Mouse (Mus musculus): ENCODE results near the gene Rubcnl. TPM values are rescaled to one million over a fixed set of nuclear protein-coding genes. Genes with fewer than 3 reads are reported as not detected.

The Rubcnl gene
- polyA plus RNA-seq, 1 experiment, result not detected

DNA sequence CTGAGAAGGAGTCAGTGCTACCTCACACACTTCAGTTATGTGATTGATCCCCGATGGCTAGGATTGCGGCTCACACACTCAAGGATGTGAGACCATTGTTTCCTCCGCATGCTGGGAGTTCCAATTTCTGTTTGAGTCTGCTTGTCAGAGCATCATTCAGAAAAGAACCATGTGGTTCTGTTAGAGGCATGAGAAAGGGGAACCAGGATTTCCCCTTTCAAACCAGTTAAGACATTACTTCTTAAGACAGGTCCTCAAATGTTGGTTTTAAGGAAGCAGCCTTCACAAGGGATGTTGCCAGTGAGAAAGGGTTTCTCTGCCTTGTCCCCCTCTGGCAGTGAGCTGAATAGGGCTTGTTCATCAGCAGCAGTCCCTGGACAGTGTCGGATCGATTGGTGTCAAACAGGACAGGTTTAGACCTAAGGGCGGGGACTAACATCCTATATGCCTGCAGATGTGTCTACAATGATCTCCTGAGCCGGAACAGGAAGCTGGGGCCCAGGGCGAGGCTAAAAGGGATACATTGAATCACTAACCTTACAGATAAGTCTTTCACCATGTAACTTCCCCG is 41.1 kb downstream of the Rubcnl start:
- H3K9me3 ChIP-seq (replicated peaks; ENCODE audit: control insufficient read depth, insufficient read depth, low read length, poor library complexity, severe bottlenecking), result no peaks in the 10 kb centered on the region
- no peak overlapping the region for H3K4me3 ChIP-seq (ENCODE audit: low read depth, low read length)
- H3K27ac ChIP-seq (ENCODE audit: insufficient read depth, low read length), result no peak overlapping the region
- no peak overlapping the region for H3K9ac ChIP-seq (ENCODE audit: low read depth, poor library complexity, severe bottlenecking)
- no peaks in the 10 kb centered on the region for H3K36me3 ChIP-seq (ENCODE audit: control insufficient read depth, insufficient read depth, low read length, poor library complexity, severe bottlenecking)
- H3K27me3 ChIP-seq (ENCODE audit: control insufficient read depth, insufficient read depth, low read length, poor library complexity, severe bottlenecking), result no peaks in the 10 kb centered on the region
- H3K4me1 ChIP-seq (ENCODE audit: control insufficient read depth, insufficient read depth, low read length), result no peaks in the 10 kb centered on the region
- TF ChIP-seq EP300 (IDR thresholded peaks at IDR 0.05; ENCODE audit: insufficient read depth, low read depth, low read length), result no peak
- no peak for TF ChIP-seq CTCF (IDR thresholded peaks at IDR 0.05; ENCODE audit: low read depth, low read length)
- TF ChIP-seq POLR2A (IDR thresholded peaks at IDR 0.05; ENCODE audit: insufficient read depth, low read length), result no peak

DNA sequence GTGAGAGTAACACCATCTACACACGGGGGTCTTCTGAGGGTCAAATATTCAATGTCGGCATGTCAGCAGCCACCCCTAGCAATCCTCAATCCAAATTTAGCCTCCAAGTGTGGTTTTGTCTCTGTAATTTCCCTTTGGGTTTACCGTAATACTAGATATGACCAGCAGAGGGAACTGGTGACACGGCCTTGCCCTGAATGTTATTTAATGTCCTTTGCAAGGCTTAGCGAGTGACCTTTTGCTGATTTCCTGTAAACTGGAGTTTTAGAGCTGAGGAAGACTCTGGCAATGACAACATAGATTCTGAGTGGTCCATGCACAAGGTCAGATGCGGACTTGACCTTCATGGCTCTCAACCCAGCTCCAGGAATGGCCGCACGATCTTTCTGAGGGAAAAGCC is 44.7 kb downstream of the Rubcnl start:
- no peak overlapping the region for H3K9ac ChIP-seq (ENCODE audit: low read depth, poor library complexity, severe bottlenecking)
- TF ChIP-seq POLR2A (IDR thresholded peaks at IDR 0.05; ENCODE audit: insufficient read depth, low read length) (no peak), CTCF (IDR thresholded peaks at IDR 0.05; ENCODE audit: low read depth, low read length) (no peak), EP300 (IDR thresholded peaks at IDR 0.05; ENCODE audit: insufficient read depth, low read depth, low read length) (no peak)
- no peak overlapping the region for H3K4me3 ChIP-seq (ENCODE audit: low read depth, low read length)
- no peaks in the 10 kb centered on the region for H3K27me3 ChIP-seq (ENCODE audit: control insufficient read depth, insufficient read depth, low read length, poor library complexity, severe bottlenecking)
- H3K9me3 ChIP-seq (replicated peaks; ENCODE audit: control insufficient read depth, insufficient read depth, low read length, poor library complexity, severe bottlenecking), result no peaks in the 10 kb centered on the region
- H3K36me3 ChIP-seq (ENCODE audit: control insufficient read depth, insufficient read depth, low read length, poor library complexity, severe bottlenecking), result no peaks in the 10 kb centered on the region
- no peaks in the 10 kb centered on the region for H3K4me1 ChIP-seq (ENCODE audit: control insufficient read depth, insufficient read depth, low read length)
- H3K27ac ChIP-seq (ENCODE audit: insufficient read depth, low read length), result no peak overlapping the region

DNA sequence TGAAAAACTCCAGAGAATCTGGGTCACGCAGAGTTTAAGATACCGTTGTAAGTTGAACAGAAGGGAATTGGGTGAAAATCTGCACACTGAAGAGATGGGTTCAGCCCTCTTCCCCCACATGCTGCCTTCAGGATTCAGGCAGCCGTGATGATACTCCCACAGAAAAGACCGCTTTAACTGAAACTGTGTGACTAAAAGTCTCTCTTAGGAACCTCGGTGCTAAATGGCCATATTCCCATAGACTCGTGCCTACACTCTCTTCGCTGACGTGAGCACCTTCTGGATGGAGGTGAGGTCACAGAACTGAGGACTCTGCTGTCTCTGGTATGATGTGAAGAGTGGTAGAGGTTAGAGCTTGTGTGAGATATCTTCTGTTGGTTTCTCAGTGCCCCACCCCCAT is 48.1 kb downstream of the Rubcnl start:
- no peak overlapping the region for H3K4me3 ChIP-seq (ENCODE audit: low read depth, low read length)
- H3K27me3 ChIP-seq (ENCODE audit: control insufficient read depth, insufficient read depth, low read length, poor library complexity, severe bottlenecking), result no peaks in the 10 kb centered on the region
- H3K9ac ChIP-seq (ENCODE audit: low read depth, poor library complexity, severe bottlenecking), result no peak overlapping the region
- no peak overlapping the region for H3K27ac ChIP-seq (ENCODE audit: insufficient read depth, low read length)
- H3K4me1 ChIP-seq (ENCODE audit: control insufficient read depth, insufficient read depth, low read length), result no peaks in the 10 kb centered on the region
- H3K36me3 ChIP-seq (ENCODE audit: control insufficient read depth, insufficient read depth, low read length, poor library complexity, severe bottlenecking), result no peaks in the 10 kb centered on the region
- TF ChIP-seq CTCF (IDR thresholded peaks at IDR 0.05; ENCODE audit: low read depth, low read length), result no peak
- no peak for TF ChIP-seq EP300 (IDR thresholded peaks at IDR 0.05; ENCODE audit: insufficient read depth, low read depth, low read length)
- TF ChIP-seq POLR2A (IDR thresholded peaks at IDR 0.05; ENCODE audit: insufficient read depth, low read length), result no peak
- H3K9me3 ChIP-seq (replicated peaks; ENCODE audit: control insufficient read depth, insufficient read depth, low read length, poor library complexity, severe bottlenecking), result peaks cover 5% of the 10 kb centered on the region; the same call in 1 of the 2 replicates

DNA sequence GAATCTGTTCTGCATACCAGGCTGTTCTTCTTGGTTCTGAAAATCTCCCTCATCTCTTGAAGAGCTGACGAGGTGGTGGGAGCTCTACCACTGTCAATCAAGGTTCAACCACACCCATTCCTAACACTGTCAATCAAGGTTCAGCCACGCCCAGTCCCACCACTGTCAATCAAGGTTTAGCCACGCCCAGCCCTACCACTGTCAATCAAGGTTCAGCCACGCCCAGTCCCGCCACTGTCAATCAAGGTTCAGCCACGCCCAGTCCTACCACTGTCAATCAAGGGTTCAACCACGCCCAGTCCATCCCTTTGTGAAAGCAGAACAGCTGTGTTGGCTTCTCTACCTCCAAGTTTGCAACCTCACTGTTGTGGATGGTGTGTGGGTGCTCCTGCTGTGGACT is 48.7 kb downstream of the Rubcnl start:
- Histone ChIP-seq H3K9me3 (replicated peaks; ENCODE audit: control insufficient read depth, insufficient read depth, low read length, poor library complexity, severe bottlenecking) (peaks cover 5% of the 10 kb centered on the region; the same call in 1 of the 2 replicates), H3K27ac (ENCODE audit: insufficient read depth, low read length) (no peak overlapping the region), H3K9ac (ENCODE audit: low read depth, poor library complexity, severe bottlenecking) (no peak overlapping the region), H3K27me3 (ENCODE audit: control insufficient read depth, insufficient read depth, low read length, poor library complexity, severe bottlenecking) (no peaks in the 10 kb centered on the region), H3K4me3 (ENCODE audit: low read depth, low read length) (no peak overlapping the region), H3K36me3 (ENCODE audit: control insufficient read depth, insufficient read depth, low read length, poor library complexity, severe bottlenecking) (no peaks in the 10 kb centered on the region), H3K4me1 (ENCODE audit: control insufficient read depth, insufficient read depth, low read length) (no peaks in the 10 kb centered on the region)
- TF ChIP-seq CTCF (IDR thresholded peaks at IDR 0.05; ENCODE audit: low read depth, low read length) (no peak), EP300 (IDR thresholded peaks at IDR 0.05; ENCODE audit: insufficient read depth, low read depth, low read length) (no peak), POLR2A (IDR thresholded peaks at IDR 0.05; ENCODE audit: insufficient read depth, low read length) (no peak)

DNA sequence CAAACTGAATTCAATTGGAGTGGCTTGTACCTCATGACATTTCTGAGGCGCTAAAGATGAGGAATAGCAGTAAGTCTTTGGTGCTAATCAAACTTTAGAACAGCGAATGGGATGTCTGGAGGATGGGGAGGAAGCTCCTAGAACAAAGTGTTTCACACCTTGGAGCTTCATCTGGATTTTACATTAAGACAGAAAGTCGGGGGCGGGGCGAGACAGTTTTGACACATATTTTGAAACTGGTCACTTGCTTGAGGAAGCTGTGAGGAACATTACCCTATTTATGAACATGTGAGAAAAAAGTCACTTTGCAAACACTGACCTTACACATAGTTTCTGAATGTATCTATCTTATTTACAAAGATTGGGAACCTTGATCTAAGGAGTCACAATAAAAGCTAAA is 49.4 kb downstream of the Rubcnl start:
- Histone ChIP-seq H3K4me1 (ENCODE audit: control insufficient read depth, insufficient read depth, low read length) (no peaks in the 10 kb centered on the region), H3K9me3 (replicated peaks; ENCODE audit: control insufficient read depth, insufficient read depth, low read length, poor library complexity, severe bottlenecking) (peaks cover 5% of the 10 kb centered on the region; the same call in 1 of the 2 replicates), H3K36me3 (ENCODE audit: control insufficient read depth, insufficient read depth, low read length, poor library complexity, severe bottlenecking) (no peaks in the 10 kb centered on the region), H3K4me3 (ENCODE audit: low read depth, low read length) (no peak overlapping the region), H3K27ac (ENCODE audit: insufficient read depth, low read length) (no peak overlapping the region), H3K9ac (ENCODE audit: low read depth, poor library complexity, severe bottlenecking) (no peak overlapping the region), H3K27me3 (ENCODE audit: control insufficient read depth, insufficient read depth, low read length, poor library complexity, severe bottlenecking) (no peaks in the 10 kb centered on the region)
- no peak for TF ChIP-seq EP300 (IDR thresholded peaks at IDR 0.05; ENCODE audit: insufficient read depth, low read depth, low read length)
- TF ChIP-seq CTCF (IDR thresholded peaks at IDR 0.05; ENCODE audit: low read depth, low read length), result no peak

DNA sequence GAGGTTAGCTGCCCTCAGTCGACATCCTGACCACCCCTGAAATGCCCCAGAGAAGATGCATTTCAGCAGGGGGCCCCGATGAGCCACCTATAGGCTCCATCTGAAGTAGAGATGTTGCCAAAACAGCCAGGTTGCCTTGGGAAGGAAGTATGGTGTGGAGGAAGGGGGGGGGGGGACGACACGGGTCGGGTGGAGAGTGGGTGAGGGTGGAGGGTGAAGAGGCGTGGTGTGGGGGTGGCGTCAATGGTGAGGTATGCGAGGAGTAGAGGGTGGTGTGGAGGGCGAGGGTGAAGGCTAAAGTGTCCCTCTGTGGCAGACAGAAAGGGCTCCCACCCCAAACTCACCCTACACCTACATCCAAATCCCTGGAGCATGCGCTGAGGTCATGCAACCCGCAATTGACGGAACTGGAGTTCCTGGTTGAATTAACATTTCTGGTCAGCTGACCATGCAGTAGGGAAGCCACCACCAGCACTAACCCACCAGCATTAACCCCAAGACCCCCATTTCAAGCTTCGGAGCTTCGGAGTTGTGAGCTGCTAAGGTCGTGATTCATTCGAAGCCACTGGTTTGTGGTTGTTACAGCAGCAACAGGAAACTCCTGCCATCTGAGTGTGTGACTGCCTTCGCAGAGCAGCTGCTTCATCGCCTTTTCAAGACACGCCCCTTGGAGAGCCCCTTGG is 52.7 kb downstream of the Rubcnl start:
- H3K9ac ChIP-seq (ENCODE audit: low read depth, poor library complexity, severe bottlenecking), result no peak overlapping the region
- H3K4me3 ChIP-seq (ENCODE audit: low read depth, low read length), result no peak overlapping the region
- H3K9me3 ChIP-seq (replicated peaks; ENCODE audit: control insufficient read depth, insufficient read depth, low read length, poor library complexity, severe bottlenecking), result peaks cover 5% of the 10 kb centered on the region; the same call in 1 of the 2 replicates
- H3K27me3 ChIP-seq (ENCODE audit: control insufficient read depth, insufficient read depth, low read length, poor library complexity, severe bottlenecking), result no peaks in the 10 kb centered on the region
- H3K4me1 ChIP-seq (ENCODE audit: control insufficient read depth, insufficient read depth, low read length), result no peaks in the 10 kb centered on the region
- H3K36me3 ChIP-seq (ENCODE audit: control insufficient read depth, insufficient read depth, low read length, poor library complexity, severe bottlenecking), result no peaks in the 10 kb centered on the region
- no peak overlapping the region for H3K27ac ChIP-seq (ENCODE audit: insufficient read depth, low read length)
- TF ChIP-seq EP300 (IDR thresholded peaks at IDR 0.05; ENCODE audit: insufficient read depth, low read depth, low read length) (no peak), CTCF (IDR thresholded peaks at IDR 0.05; ENCODE audit: low read depth, low read length) (no peak), POLR2A (IDR thresholded peaks at IDR 0.05; ENCODE audit: insufficient read depth, low read length) (no peak)
